ENCODE assay signal across 2 mouse cellular contexts in genomic region chr11:94324618-94325017, GRCm38 (mm10).
TF ChIP-seq lines count a peak whose summit lies in the region.

No protein-coding gene starts in this region.

TF ChIP-seq in CH12.LX, 34 proteins besides CTCF, POLR2A, EP300 and RAD21 (continued from another document):
- TF ChIP-seq PAX5 (IDR thresholded peaks at IDR 0.05; ENCODE audit: low read length), result no peak
TF ChIP-seq in CH12.LX: peak in this region for 2.

TF ChIP-seq in myocyte, 11 proteins besides CTCF, POLR2A, EP300 and RAD21 (continued from another document):
- no peak for TF ChIP-seq SRF (IDR thresholded peaks at IDR 0.05; ENCODE audit: control insufficient read depth, insufficient read length, low read depth)
- TF ChIP-seq TCF12 (IDR thresholded peaks at IDR 0.05; ENCODE audit: insufficient read depth, poor library complexity, severe bottlenecking), result no peak
- TF ChIP-seq MYOD1 (IDR thresholded peaks at IDR 0.05; ENCODE audit: control insufficient read depth in 1 of 3, insufficient read length in 2 of 3, low read depth in 2 of 3), result no peak
- TF ChIP-seq CEBPB (IDR thresholded peaks at IDR 0.05; ENCODE audit: insufficient read depth, poor library complexity, severe bottlenecking), result no peak
- TF ChIP-seq REST (IDR thresholded peaks at IDR 0.05; ENCODE audit: insufficient read depth, insufficient read length), result no peak
- TF ChIP-seq MYOG (IDR thresholded peaks at IDR 0.05; ENCODE audit: control insufficient read depth in 1 of 3, insufficient read depth in 1 of 3, insufficient read length in 2 of 3, low read depth in 2 of 3), result no peak
